ENCODE assay signal across 23 mouse cellular contexts in genomic region chr4:13095721-13096120, GRCm38 (mm10).
DNase-seq lines count a peak whose midpoint lies in the region; ATAC-seq and TF ChIP-seq lines count a peak whose summit lies in the region.
"Had no signal": no experiment of that assay in that cellular context is flagged by ENCODE, and none has a peak within 500 bp of the region (broad histone marks: within the 10 kb centered on the region; RNA-seq: fewer than 3 reads in every experiment).

No protein-coding gene starts in this region.

- H3K27ac ChIP-seq in ES-Bruce4 (ENCODE audit: insufficient read depth, low read length) = peak overlapping the region; percentile 67; the same call in 1 of the 2 replicates
- no peak overlapping the region for H3K27ac ChIP-seq in intestine, embryonic 15.5 days
- H3K27ac ChIP-seq: embryonic facial prominence, embryonic 10.5 days; embryonic facial prominence, embryonic 12.5 days; forebrain, embryonic 13.5 days; forebrain, embryonic 15.5 days had no signal

- no peak for TF ChIP-seq POLR2A in ES-Bruce4 (IDR thresholded peaks at IDR 0.05; ENCODE audit: insufficient read depth, low read length)

- H3K4me2 ChIP-seq in intestine, embryonic 15.5 days (replicated peaks) = no peak overlapping the region
- H3K4me2 ChIP-seq: embryonic facial prominence, embryonic 12.5 days; forebrain, embryonic 13.5 days; forebrain, embryonic 15.5 days had no signal

- H3K4me1 ChIP-seq in ES-Bruce4 (ENCODE audit: control insufficient read depth, insufficient read depth, low read length) = no peaks in the 10 kb centered on the region
- no peaks in the 10 kb centered on the region for H3K4me1 ChIP-seq in intestine, embryonic 15.5 days (replicated peaks)

- no peak for TF ChIP-seq CTCF in ES-Bruce4 (IDR thresholded peaks at IDR 0.05; ENCODE audit: low read depth, low read length)

- no peak overlapping the region for H3K4me3 ChIP-seq in ES-Bruce4 (ENCODE audit: low read depth, low read length)
- H3K4me3 ChIP-seq in intestine, embryonic 15.5 days (replicated peaks) = no peak overlapping the region
- H3K4me3 ChIP-seq: embryonic facial prominence, embryonic 10.5 days; embryonic facial prominence, embryonic 12.5 days; forebrain, embryonic 13.5 days; forebrain, embryonic 15.5 days had no signal

- no peak for ATAC-seq in intestine, embryonic 15.5 days
- ATAC-seq: forebrain, embryonic 13.5 days; forebrain, embryonic 15.5 days; forebrain, postnatal 0 days; Patski had no signal

- no peak for TF ChIP-seq EP300 in ES-Bruce4 (IDR thresholded peaks at IDR 0.05; ENCODE audit: insufficient read depth, low read depth, low read length)

- WGBS in intestine, embryonic 15.5 days = 91% methylated on average over 4 of the region's 4 CpGs

- H3K36me3 ChIP-seq in ES-Bruce4 (ENCODE audit: control insufficient read depth, insufficient read depth, low read length, poor library complexity, severe bottlenecking) = no peaks in the 10 kb centered on the region
- H3K36me3 ChIP-seq in intestine, embryonic 15.5 days = no peaks in the 10 kb centered on the region
- H3K36me3 ChIP-seq: embryonic facial prominence, embryonic 10.5 days; embryonic facial prominence, embryonic 12.5 days; forebrain, embryonic 15.5 days; G1E had no signal

- H3K9me3 ChIP-seq in ES-Bruce4 (replicated peaks; ENCODE audit: control insufficient read depth, insufficient read depth, low read length, poor library complexity, severe bottlenecking) = no peaks in the 10 kb centered on the region
- no peaks in the 10 kb centered on the region for H3K9me3 ChIP-seq in intestine, embryonic 15.5 days
- H3K9me3 ChIP-seq: embryonic facial prominence, embryonic 10.5 days; embryonic facial prominence, embryonic 12.5 days; forebrain, embryonic 13.5 days; forebrain, embryonic 15.5 days; G1E had no signal

- peak; percentile 86 for DNase-seq in ES-CJ7 (ENCODE audit: low read depth, low spot score)
- DNase-seq in R1 (ENCODE audit: low read depth, low spot score) = peak; percentile 94
- DNase-seq in ZHBTc4 (ENCODE audit: low read depth, low spot score) = peak; percentile 78
- DNase-seq in adrenal gland, adult 2 months = no peak
- no peak for DNase-seq in adrenal gland, postnatal 4 days (ENCODE audit: low spot score in 2 of 2)
- DNase-seq in c-Kit-positive CD71-positive TER-119-positive erythroid progenitor cells, embryonic 14.5 days (ENCODE audit: low spot score) = no peak
- DNase-seq: adrenal gland, adult 8-10 months; adrenal gland, postnatal 14 days; adrenal gland, postnatal 36 days; cerebellum, adult 11-12 months; cerebellum, adult 2 months; cerebellum, adult 9-10 months; cerebellum, postnatal 10 days; cerebellum, postnatal 25 days; forebrain, postnatal 0 days had no signal

- no peaks in the 10 kb centered on the region; the same call in 1 of the 2 replicates for H3K27me3 ChIP-seq in ES-Bruce4 (ENCODE audit: control insufficient read depth, insufficient read depth, low read length, poor library complexity, severe bottlenecking)
- no peaks in the 10 kb centered on the region for H3K27me3 ChIP-seq in intestine, embryonic 15.5 days (replicated peaks)
- H3K27me3 ChIP-seq: embryonic facial prominence, embryonic 12.5 days; forebrain, embryonic 13.5 days; forebrain, embryonic 15.5 days; Patski had no signal

- H3K9ac ChIP-seq in ES-Bruce4 (ENCODE audit: low read depth, poor library complexity, severe bottlenecking) = no peak overlapping the region
- H3K9ac ChIP-seq in intestine, embryonic 15.5 days = no peak overlapping the region
- H3K9ac ChIP-seq: embryonic facial prominence, embryonic 12.5 days; forebrain, embryonic 13.5 days; forebrain, embryonic 15.5 days; forebrain, postnatal 0 days had no signal

Comparison
In these comparisons a context has a peak if more than half of its experiments do, and no peak if none do; other contexts are left out.
1. DNase-seq: peak in ES-CJ7 (single experiment), R1 (single experiment) and ZHBTc4 (single experiment); none in adrenal gland, adult 2 months (single experiment), adrenal gland, postnatal 4 days (0 of 2) and c-Kit-positive CD71-positive TER-119-positive erythroid progenitor cells, embryonic 14.5 days (single experiment).